Mouse (Mus musculus): ENCODE measurements around the gene Brf1. TPM values are rescaled to one million over a fixed set of nuclear protein-coding genes. Genes with fewer than 3 reads are reported as not detected.

Gene Brf1
- polyA plus RNA-seq, 1 experiment from 2014 or later = 28.8 TPM

DNA sequence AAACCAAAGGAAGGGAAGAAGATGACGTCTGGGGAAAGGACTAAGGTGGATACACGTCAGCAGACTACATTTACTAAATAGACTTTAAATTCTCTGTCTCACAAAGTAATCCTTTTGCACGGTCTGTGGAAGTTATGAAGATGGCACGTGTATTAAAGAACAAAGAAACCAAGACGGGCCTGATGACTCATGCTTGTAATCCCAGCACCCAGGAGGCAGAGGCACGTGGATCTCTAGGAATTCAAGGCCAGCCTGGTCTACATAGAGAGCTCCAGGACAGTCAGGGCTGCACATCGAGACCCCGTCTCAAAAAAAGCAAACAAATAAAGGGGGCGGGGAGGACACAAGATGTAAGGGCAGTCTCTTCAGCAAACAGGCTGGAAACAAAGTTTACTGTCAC, 25.8 kb downstream of the Brf1 start:
- Histone ChIP-seq H3K9ac (no peak overlapping the region), H3K27me3 (no peaks in the 10 kb centered on the region), H3K4me3 (replicated peaks) (no peak overlapping the region), H3K4me1 (replicated peaks) (peaks cover 25% of the 10 kb centered on the region), H3K27ac (no peak overlapping the region), H3K4me2 (no peak overlapping the region), H3K36me3 (peaks cover 76% of the 10 kb centered on the region), H3K9me3 (replicated peaks) (no peaks in the 10 kb centered on the region)
- ATAC-seq (ENCODE audit: low read depth) (no peak), DNase-seq (no peak)
- WGBS (ENCODE audit: insufficient replicate concordance) = 79% methylated on average over 9 of the region's 9 CpGs

- ATAC-seq (ENCODE audit: low read depth) (no peak), DNase-seq (no peak)
- WGBS (ENCODE audit: insufficient replicate concordance) = 53% methylated on average over 6 of the region's 6 CpGs
- peaks cover 98% of the 10 kb centered on the region for H3K36me3 ChIP-seq
- H3K4me2 ChIP-seq = no peak overlapping the region
- H3K9ac ChIP-seq = no peak overlapping the region
- H3K27ac ChIP-seq = no peak overlapping the region
- no peak overlapping the region for H3K4me3 ChIP-seq (replicated peaks)
- H3K27me3 ChIP-seq = no peaks in the 10 kb centered on the region
- H3K9me3 ChIP-seq (replicated peaks) = no peaks in the 10 kb centered on the region
- H3K4me1 ChIP-seq (replicated peaks) = no peaks in the 10 kb centered on the region
Observed at GRCm38 (mm10) chr12:112969616-112970015, 30.9 kb downstream of the Brf1 start.

DNA sequence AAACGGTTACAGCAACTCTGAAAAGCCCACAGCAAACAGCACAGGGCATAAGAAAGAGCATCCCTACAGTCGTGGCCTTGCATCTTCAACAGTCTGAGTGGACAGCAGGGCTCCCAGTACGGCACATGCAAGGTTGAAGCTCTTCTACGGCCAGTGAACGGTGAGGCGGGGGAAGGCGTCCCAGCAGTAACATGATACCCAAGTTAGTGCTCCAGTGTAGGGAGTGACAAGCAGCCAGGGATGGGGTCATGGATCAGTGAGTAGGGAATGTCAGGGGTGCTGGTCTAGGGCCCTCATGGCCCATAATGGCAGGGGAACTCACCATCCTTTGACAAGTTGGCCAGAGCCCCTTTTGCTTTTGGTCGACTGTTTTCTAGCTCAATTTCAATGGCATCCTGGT, 31.6 kb downstream of the Brf1 start:
- 82% methylated on average over 8 of the region's 8 CpGs for WGBS (ENCODE audit: insufficient replicate concordance)
- Histone ChIP-seq H3K4me1 (replicated peaks) (no peaks in the 10 kb centered on the region), H3K27me3 (no peaks in the 10 kb centered on the region), H3K4me2 (no peak overlapping the region), H3K27ac (no peak overlapping the region), H3K36me3 (peaks cover 98% of the 10 kb centered on the region), H3K9ac (no peak overlapping the region), H3K4me3 (replicated peaks) (no peak overlapping the region), H3K9me3 (replicated peaks) (no peaks in the 10 kb centered on the region)
- DNase-seq (no peak), ATAC-seq (ENCODE audit: low read depth) (no peak)

- Histone ChIP-seq H3K9me3 (replicated peaks) (no peaks in the 10 kb centered on the region), H3K27ac (no peak overlapping the region), H3K4me2 (no peak overlapping the region), H3K36me3 (peaks cover 98% of the 10 kb centered on the region), H3K9ac (no peak overlapping the region), H3K27me3 (no peaks in the 10 kb centered on the region), H3K4me1 (replicated peaks) (no peaks in the 10 kb centered on the region), H3K4me3 (replicated peaks) (no peak overlapping the region)
- 92% methylated on average over 13 of the region's 13 CpGs for WGBS (ENCODE audit: insufficient replicate concordance)
- no peak for DNase-seq
- no peak for ATAC-seq (ENCODE audit: low read depth)
Observed at GRCm38 (mm10) chr12:112965783-112966182, 34.7 kb downstream of the Brf1 start.

DNA sequence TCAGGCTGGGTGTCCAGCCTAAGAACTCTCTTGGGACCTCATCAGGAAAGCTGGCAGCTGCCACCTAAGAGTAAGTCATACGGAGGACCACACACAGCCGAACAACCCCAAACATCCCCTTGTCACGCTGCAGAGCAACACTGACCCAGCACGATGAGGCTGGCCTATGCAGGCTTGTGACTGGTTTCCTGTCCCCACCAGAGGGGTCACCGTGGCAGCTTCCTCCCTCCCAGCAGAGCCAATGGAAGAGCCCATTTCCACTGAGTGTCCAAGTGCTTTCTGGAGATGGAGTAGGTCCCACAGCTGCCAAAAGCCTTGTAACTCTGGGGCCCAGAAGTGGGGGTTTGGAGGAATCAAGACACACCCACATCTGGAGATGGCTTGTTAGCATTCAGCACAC, 38.6 kb downstream of the Brf1 start:
- no peaks in the 10 kb centered on the region for H3K9me3 ChIP-seq (replicated peaks)
- no peak overlapping the region for H3K4me2 ChIP-seq
- no peak overlapping the region for H3K9ac ChIP-seq
- H3K4me3 ChIP-seq (replicated peaks) = no peak overlapping the region
- H3K27ac ChIP-seq = no peak overlapping the region
- H3K27me3 ChIP-seq = no peaks in the 10 kb centered on the region
- 71% methylated on average over 5 of the region's 5 CpGs for WGBS (ENCODE audit: insufficient replicate concordance)
- peaks cover 74% of the 10 kb centered on the region for H3K36me3 ChIP-seq
- no peak for DNase-seq
- no peak for ATAC-seq (ENCODE audit: low read depth)
- no peaks in the 10 kb centered on the region for H3K4me1 ChIP-seq (replicated peaks)

DNA sequence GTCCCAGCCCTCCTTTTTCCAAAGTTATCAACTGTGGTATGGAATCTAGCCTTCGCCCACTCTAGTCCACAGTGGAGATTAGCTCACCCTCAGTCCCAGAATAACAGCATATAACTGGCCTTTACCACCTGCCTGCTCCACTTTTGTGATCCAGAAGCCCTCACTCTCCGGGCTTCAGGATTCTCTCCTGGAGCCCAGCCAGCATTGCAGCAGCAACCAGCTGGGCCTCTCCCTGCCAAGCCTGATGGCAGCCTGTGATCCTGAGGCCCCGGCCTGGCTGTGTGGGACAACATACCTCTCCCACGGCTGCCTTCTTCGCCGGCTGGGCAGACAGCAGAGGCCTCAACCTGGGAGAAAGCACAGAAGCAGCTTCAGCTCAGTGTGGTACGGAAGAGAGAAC, 39.1 kb downstream of the Brf1 start:
- Histone ChIP-seq H3K4me2 (no peak overlapping the region), H3K9me3 (replicated peaks) (no peaks in the 10 kb centered on the region), H3K27ac (no peak overlapping the region), H3K9ac (no peak overlapping the region), H3K27me3 (no peaks in the 10 kb centered on the region), H3K36me3 (peaks cover 70% of the 10 kb centered on the region), H3K4me1 (replicated peaks) (no peaks in the 10 kb centered on the region), H3K4me3 (replicated peaks) (no peak overlapping the region)
- DNase-seq (no peak), ATAC-seq (ENCODE audit: low read depth) (no peak)
- WGBS (ENCODE audit: insufficient replicate concordance) = 89% methylated on average over 7 of the region's 7 CpGs

- H3K36me3 ChIP-seq = peaks cover 52% of the 10 kb centered on the region
- DNase-seq (no peak), ATAC-seq (ENCODE audit: low read depth) (no peak)
- 77% methylated on average over 8 of the region's 8 CpGs for WGBS (ENCODE audit: insufficient replicate concordance)
- H3K27ac ChIP-seq = no peak overlapping the region
- no peak overlapping the region for H3K4me3 ChIP-seq (replicated peaks)
- peaks cover 9% of the 10 kb centered on the region for H3K4me1 ChIP-seq (replicated peaks)
- no peaks in the 10 kb centered on the region for H3K27me3 ChIP-seq
- H3K9ac ChIP-seq = no peak overlapping the region
- no peaks in the 10 kb centered on the region for H3K9me3 ChIP-seq (replicated peaks)
- no peak overlapping the region for H3K4me2 ChIP-seq
Observed at GRCm38 (mm10) chr12:112959421-112959820, 41.1 kb downstream of the Brf1 start.

DNA sequence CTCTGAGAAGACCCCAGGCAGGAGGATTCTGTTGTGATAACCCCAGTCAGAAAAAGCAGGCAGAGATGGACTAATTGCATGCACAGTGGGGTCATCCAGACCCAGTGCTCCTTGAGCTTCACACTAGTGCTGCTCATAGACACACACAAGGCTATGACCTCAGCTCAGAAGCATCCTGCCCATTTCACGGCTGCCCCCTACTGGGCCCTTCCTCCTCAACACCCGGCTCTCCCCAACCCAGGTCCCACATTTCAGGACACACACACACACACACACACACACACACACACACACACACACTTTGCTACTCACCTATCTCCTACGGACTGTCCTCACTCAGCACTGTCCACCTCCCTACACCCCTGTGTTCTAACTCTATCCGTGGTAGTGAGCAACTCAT, 42.2 kb downstream of the Brf1 start:
- Histone ChIP-seq H3K27me3 (no peaks in the 10 kb centered on the region), H3K9me3 (replicated peaks) (no peaks in the 10 kb centered on the region), H3K4me1 (replicated peaks) (peaks cover 11% of the 10 kb centered on the region), H3K27ac (no peak overlapping the region), H3K4me2 (no peak overlapping the region), H3K36me3 (peaks cover 41% of the 10 kb centered on the region), H3K9ac (no peak overlapping the region), H3K4me3 (replicated peaks) (no peak overlapping the region)
- DNase-seq (no peak), ATAC-seq (ENCODE audit: low read depth) (0 out of 2 replicates have a peak, but pooled peaks have one; percentile 19)
- WGBS (ENCODE audit: insufficient replicate concordance) = 45% methylated on average over 4 of the region's 4 CpGs

GRCm38 (mm10) chr12:112955800-112956199, 44.7 kb downstream of the Brf1 start:
- H3K9me3 ChIP-seq (replicated peaks) = no peaks in the 10 kb centered on the region
- no peak overlapping the region for H3K27ac ChIP-seq
- peaks cover 16% of the 10 kb centered on the region for H3K36me3 ChIP-seq
- no peak overlapping the region for H3K9ac ChIP-seq
- DNase-seq (peak; percentile 65), ATAC-seq (ENCODE audit: low read depth) (peak; percentile 66)
- 28% methylated on average over 4 of the region's 4 CpGs for WGBS (ENCODE audit: insufficient replicate concordance)
- H3K4me2 ChIP-seq = no peak overlapping the region
- H3K4me3 ChIP-seq (replicated peaks) = no peak overlapping the region
- peaks cover 20% of the 10 kb centered on the region for H3K27me3 ChIP-seq
- peaks cover 32% of the 10 kb centered on the region for H3K4me1 ChIP-seq (replicated peaks)

DNA sequence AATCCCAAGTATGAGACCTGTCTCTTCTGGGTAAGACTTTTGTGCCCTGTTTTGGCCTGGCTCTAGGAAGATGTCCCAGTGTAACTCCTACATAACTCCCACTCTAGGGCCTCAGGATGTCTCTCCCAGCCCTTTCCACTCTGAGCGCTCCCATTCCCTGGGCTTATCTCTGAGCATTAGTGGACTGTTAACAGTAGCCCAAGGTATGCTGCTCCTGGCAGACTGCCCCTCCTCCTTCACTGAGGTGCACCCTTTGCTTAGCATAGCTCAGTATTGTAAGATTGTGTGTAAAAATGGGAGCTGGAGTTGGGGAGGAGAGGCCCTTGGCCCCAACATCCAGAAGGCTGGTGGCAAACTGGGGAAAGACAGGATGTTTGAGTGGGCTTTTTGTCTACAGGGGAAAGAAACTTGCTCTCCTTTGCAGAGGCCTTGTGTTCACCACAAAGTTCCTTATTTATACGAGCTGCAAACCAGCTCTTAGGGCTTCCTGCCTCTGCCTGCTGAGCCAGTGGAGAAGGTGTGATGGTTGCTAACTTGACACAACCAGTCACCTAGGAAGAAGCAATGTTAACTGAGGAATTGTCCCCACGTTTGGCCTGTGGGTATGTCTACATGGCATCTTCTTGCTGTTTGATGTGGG, 47.5 kb downstream of the Brf1 start:
- no peak overlapping the region for H3K9ac ChIP-seq
- H3K4me2 ChIP-seq = no peak overlapping the region
- no peak overlapping the region for H3K27ac ChIP-seq
- H3K36me3 ChIP-seq = no peaks in the 10 kb centered on the region
- H3K4me3 ChIP-seq (replicated peaks) = no peak overlapping the region
- WGBS (ENCODE audit: insufficient replicate concordance) = 34% methylated on average over 3 of the region's 3 CpGs
- ATAC-seq (ENCODE audit: low read depth) (no peak), DNase-seq (no peak)
- no peaks in the 10 kb centered on the region for H3K9me3 ChIP-seq (replicated peaks)
- peaks cover 45% of the 10 kb centered on the region for H3K4me1 ChIP-seq (replicated peaks)
- H3K27me3 ChIP-seq = peaks cover 48% of the 10 kb centered on the region

DNA sequence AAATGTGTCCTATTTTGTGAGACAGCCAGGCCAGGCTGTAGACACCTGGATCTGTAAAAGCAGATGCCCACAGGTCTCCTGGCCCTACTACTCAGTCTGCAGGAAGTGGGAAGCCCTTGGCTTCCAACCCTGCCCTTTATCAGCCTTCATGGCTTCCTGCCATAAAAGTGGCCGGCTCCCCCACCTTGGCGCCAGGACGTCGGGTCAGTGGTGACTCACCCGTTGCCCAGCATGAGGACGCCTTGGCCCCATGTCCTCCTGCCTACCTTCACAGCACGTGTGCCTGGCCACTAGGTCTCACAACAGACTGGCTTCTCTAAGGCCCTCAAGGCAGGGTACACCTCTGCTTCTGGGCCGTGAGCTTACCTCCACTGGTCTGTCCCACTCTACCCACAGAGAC, 48.1 kb downstream of the Brf1 start:
- H3K36me3 ChIP-seq = no peaks in the 10 kb centered on the region
- H3K27ac ChIP-seq = no peak overlapping the region
- H3K4me2 ChIP-seq = no peak overlapping the region
- no peak overlapping the region for H3K9ac ChIP-seq
- H3K4me3 ChIP-seq (replicated peaks) = no peak overlapping the region
- DNase-seq (no peak), ATAC-seq (ENCODE audit: low read depth) (no peak)
- peaks cover 45% of the 10 kb centered on the region for H3K4me1 ChIP-seq (replicated peaks)
- WGBS (ENCODE audit: insufficient replicate concordance) = 11% methylated on average over 8 of the region's 8 CpGs
- H3K27me3 ChIP-seq = peaks cover 52% of the 10 kb centered on the region
- H3K9me3 ChIP-seq (replicated peaks) = no peaks in the 10 kb centered on the region

DNA sequence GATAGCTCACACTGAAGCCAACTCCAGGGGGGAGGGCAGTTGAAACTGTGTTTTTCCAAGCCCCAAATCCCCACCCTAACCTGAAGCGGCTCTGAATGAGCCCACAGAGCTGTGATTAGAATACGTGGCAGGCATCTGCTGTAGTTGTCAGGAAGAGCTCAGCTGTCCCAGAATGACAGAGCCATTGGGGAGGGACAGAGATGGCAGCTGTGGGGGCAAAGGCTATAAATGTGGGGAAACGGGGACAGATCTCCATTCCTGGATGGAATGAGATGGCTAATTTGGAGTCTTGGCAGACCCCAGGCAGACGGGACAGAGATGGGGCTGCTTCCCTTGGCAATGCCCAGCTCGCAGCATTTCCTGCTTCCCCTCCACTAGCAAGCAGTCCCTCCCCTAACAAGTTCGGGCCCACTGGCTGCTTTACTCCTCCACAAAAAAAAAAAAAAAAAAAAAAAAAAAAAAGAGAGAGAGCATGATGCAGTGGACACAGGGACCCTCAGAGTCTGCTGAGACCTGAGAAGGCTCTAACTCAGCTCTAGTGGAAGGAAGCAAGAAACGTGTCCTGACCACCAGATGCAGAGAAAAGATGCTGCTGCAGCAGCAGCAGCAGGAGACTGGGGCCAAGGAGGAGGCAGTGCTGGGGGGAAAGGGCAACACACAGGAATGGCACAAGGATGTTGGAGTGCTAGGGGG, 49.2 kb downstream of the Brf1 start:
- ATAC-seq (ENCODE audit: low read depth) = no peak
- Histone ChIP-seq H3K9me3 (replicated peaks) (no peaks in the 10 kb centered on the region), H3K27me3 (peaks cover 62% of the 10 kb centered on the region), H3K27ac (no peak overlapping the region), H3K36me3 (no peaks in the 10 kb centered on the region), H3K9ac (no peak overlapping the region), H3K4me2 (peak overlapping the region; percentile 94; the same call in 1 of the 2 replicates), H3K4me1 (replicated peaks) (peaks cover 44% of the 10 kb centered on the region), H3K4me3 (replicated peaks) (no peak overlapping the region)
- no peak for DNase-seq
- WGBS (ENCODE audit: insufficient replicate concordance) = 22% methylated on average over 7 of the region's 7 CpGs

All from liver, embryonic 13.5 days (tissue).